Mouse (Mus musculus) skeletal muscle tissue, adult 2 months (tissue): Measurements from ENCODE around the gene Cdh23.

ENCODE experiments used
- DNase-seq: peaks from one replicate; pipeline ENCODE4 v3.0.0-alpha.2; 2012; ENCODE audit warnings: low read depth, low spot score

The Cdh23 gene

DNA sequence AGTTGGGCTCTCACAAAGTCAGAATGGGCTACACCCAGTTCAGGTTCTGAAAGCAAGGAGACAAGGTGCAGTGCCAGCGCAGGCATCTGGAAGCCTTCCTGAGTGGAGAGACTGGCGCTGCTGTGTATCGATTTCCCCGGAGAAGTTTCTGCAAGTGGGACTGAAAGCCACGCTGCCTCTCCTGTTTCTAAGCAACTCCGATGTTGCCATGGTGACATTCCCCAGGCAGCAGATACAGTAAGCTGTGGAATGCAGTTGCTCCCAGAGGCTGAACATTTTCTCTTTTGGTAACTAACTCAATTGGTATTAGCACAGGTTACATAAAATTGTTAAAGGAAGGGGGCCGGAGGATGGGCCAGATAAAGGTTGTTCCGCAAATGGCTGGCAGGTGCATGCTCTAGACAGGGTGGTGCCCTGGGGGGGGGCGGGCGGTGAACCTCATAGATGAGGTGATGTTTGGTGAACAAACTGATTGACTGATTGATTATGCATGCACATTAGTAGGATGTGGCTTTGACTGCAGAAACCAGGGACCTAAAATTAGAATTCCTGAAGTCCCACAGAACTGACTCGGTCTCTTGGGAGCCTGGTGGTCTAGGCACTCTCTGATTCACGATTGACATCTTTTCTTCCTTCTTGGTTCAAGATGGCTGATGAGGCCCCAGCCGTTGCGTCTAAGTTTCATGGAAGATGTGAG is 410.5 kb downstream of the Cdh23 start:
- peak; percentile 66 for DNase-seq

DNA sequence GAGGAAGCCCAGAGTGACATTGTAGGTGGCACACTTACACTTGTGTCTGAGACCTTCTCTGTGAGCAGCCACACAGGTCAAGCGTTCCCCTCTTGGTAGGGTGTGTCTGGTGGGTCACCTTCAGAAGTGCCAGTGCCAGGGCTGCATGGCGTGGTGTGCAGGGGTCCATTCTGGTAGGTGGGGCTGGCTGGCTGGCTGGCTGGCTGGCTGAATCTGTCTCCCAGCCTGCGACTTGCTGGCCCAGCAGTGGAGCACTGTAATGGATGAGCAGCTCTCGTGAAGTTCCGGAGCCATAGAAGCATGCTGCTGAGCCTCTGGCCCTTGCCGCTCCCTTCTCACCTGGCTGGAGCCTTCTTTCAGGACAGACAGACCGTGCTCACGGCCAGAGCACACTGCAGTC is 411.1 kb downstream of the Cdh23 start:
- DNase-seq, result no peak

DNA sequence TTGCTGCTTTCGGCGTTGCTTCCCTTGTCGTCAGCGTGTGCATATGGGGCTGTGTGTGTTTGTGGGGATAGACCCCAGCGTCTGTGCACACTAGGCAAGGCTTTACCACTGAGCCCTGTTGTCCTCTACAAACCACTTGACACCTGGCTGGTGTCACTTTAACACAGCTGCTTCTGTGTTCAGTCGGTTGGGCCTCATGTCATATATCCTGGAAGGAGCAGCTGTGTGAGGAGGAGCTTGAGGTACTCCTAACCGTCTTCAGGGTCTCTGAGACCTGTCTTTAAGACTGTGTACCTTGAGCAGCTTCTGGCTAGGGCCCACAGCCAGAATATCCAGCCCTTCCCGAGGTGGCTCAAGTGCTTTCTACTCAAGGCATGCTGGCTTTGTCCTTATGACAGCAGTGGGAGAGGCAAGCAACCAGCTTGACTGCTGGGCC is 411.6 kb downstream of the Cdh23 start:
- no peak for DNase-seq

DNA sequence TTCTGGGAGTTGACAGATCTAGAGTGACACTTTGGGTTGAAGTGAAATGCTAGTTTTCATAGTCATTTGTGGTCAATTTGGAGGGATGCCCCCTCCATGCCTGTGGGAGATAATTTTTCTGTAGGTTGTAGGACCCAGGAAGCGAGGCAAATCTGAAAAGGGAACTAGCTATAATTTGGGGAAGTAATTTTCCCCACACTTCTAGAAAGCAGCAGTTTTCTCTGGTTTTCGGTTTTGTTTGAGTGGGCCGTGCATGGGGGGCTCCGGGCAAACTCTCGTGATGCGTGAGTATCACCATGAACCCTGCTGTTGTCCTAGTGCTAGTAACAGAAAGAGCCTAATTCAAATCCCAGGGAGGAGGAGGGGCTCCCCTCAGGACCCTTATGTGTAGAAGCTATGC is 412.0 kb downstream of the Cdh23 start:
- DNase-seq, result no peak

DNA sequence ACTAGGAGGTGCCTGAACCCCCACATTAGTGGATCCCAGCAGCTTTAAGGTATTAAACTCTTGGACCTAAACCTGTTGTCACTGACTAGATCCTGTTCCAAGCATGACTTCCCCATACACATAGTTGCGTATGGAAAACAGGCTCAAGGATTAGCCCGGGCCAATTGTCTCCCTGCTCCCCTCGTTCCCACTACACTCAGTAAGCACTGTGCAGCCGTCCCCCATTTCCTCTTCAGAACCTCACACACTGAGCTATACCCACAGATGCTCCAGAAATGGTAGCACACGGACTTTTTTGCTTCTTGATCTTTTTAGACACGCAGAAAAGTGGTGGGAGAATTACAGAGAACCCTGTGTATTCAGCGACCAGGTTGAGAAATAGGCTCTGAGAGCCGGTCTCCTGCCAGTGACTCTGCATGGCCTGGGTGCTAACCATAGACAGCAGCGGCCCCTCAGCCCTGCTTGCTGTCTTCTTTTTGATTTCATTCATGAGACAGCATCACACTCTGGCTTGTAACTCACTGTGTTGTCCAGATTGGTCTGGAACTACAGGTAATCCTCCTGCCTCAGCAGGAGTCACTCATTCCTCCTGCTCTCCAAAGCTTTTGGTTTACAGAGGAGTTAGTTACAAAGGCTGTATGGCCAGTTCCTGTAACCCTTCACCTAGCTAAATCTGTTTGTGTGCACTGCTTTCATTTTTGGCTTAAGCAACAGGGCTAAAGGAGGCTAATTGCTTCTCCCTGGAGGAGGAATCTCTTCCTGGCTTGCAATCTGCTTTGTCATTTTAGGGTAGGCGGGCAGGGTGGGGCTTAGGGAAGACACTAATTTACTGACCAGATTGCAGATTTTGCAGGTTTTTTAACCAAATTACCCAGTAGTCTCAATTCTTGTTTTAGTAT is 413.9 kb downstream of the Cdh23 start:
- no peak for DNase-seq

DNA sequence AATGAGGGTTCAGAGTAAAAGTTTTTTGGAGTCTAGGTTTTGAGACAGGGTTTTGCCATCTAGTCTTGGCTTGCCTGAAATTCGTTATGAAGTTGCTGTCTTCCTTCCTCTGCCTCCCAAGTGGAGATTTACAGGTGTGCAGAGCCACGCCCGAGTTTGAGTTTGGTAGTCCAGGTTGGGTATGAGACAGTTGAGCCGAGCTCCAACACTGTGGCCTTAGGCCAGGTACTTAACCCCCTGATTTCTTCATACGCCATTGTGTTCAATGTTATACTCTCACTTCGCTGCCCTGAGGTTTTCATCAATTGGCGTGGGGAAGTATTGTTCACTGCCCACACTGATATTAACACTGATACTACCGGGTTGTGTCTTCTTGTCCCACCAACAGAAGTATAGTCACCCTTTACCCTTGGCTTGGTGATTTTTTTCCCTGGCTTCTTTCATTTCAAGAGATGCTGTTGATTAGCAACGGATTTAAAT is 414.7 kb downstream of the Cdh23 start:
- DNase-seq, result no peak

DNA sequence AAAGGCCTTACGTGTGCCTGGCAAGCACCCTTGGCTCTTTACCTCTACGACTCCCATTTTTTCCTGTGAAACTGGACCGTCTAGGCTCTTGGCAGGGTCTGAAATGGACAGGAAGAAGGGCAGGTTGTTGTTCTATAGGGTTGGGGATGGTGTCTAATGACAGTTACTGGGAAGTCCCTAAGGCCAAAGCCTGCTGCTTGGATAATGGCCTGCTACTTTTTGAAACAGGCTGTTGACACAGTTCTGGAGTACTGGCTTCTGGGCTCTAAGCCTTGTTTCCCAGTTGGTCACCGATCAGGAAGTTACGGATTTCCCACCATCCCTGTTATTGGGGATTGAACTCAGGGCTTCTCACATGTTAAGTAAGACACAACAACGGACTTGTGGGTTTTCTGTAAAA is 415.9 kb downstream of the Cdh23 start:
- no peak for DNase-seq

DNA sequence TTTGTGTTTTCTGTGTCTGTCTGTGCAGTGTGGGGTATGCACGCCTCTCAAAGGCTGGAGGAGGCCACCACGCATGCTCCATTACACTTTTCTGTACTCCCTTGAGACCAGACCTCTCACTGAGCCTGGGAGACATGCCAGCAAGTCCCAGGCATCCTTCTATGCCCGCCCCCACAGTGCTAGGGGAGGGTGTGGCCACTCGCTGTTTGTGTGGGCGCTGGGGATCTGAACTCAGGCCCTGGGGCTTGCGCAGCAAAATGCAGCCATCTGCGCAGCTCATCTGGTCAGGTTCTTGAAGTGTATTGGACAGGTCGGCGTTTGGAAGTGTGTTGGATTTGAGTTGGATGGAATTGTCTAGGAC is 416.4 kb downstream of the Cdh23 start:
- DNase-seq, result peak; percentile 69

DNA sequence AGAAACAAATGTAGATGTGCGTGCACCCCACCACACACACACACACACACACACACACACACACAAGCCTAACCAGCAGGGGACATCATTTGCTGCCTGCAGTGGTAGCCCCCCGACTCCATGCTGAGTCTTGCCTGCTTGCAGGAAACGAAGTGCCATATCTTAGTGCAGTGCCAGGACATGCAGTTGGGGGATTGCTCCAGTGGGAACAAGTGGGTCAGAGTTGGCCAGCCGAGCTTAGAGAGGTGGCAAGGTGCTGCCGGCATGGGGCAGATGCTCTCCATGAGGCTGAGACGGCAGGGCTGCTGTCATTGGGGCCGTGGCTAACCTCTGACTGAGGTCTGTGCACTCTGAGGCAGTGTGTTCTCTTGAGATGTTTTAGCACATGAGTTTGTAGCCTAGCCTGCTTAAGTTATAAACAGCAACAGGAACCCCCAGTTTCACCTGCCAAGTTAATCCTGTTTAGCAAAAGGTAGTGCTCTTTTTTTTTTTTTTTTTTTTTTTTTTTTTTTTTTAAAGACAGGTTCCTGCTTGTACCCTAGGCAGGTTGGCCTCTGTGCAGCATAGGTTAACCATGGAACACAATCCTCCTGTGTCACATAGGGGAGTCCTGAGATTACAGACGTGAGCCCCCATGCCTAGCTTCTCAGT is 416.9 kb downstream of the Cdh23 start:
- DNase-seq, result no peak

DNA sequence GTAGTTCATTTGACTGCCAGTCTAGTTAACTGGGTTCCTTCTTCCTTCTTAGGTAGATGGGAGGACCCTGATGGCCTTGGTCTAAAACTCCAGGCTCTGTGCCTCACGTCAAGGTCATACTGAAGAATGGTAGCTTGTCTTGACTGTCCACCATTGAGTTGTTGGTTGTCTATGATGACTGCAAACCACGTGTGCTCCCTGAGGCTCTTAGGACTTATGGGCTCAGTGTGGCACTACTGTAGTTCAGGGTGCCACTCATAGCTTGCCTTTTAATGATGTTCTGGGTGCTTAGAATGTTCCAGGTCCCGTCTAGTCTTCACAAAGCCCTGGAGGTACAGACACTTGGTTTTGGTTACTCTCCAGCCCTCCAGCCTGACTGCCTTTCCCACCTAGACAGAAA is 417.5 kb downstream of the Cdh23 start:
- DNase-seq, result no peak

DNA sequence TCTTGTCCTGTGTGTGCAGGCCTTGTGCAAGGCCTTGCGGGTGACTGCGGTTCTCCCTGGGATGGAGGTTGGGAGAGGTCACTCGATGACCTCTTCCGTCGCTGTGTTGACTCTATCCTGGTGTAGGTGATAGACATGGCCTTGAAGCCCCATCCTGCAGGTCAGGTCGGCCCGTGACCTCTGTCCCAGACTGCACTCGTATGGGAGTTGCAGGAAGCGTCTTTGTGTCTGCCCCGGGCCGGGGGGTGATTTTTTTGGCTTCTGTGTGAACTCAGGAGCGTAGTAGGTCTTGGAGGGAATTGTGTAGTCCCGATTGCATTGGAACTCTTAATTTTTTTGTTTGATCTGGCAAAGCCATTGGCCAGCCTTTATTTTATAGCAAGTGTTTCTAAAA is 418.3 kb downstream of the Cdh23 start:
- no peak for DNase-seq

DNA sequence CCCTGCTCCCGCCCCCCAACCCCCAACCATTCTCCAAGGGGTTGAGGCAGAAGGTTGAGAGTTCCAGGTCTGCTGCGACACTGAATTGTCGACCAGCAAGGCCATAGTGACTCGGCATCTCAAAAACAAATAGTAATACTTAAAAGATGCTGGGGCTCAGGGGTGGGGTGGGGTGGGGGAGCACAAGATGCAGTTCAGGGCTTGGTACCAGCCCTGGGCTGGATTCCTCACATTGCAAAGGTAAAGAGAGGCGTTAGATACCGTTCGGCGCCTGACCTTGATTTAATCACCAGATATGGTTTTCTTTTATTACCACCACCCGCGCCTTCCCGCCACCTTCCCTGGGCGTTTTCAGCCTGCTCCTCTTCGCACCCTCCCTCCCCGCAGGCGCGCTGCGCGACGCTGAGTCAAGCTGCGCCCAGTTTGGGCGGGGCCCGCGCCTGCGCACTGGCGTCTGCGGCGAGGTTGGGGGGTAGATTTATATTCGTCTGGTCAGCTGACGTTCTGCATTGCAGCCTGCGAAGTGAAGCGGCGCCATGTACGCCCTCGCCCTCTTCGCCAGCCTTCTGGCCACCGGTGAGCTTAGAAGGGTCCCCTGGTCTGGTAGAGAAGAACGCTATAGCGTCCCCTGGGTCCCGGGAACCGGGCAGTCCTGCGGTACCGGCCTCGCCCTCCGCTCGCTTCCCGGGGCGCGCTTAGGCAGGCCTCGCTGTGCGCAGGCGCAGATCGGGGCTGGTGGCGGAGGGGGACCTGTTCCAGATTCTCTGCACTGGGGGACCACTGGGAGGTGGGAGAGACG is 418.9 kb downstream of the Cdh23 start, which contains the start of gene Psap:
TSS of gene Psap (plus strand) at position 421 of the 799 bp plus-strand sequence.
- DNase-seq, result peak; percentile 95

DNA sequence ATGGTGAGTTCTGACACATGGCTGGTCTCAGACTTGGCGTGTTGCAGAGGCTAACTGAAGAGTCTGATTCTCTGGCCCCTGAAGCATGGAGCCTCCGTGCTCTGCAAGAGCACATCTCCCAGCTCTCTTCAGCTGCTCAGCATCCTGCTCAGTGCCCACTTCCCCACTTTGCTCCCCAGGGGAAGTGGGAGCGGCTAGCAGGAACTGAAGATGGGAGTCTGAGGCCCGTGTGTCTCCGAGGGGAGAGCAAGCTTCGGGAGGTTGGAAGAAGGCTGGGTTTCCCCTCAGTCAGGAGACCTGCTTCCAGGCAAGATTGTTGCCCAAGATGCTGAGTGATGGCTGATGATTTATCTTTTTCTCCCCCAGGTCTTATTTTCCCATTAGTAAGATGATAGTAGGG is 422.9 kb downstream of the Cdh23 start:
- no peak for DNase-seq

DNA sequence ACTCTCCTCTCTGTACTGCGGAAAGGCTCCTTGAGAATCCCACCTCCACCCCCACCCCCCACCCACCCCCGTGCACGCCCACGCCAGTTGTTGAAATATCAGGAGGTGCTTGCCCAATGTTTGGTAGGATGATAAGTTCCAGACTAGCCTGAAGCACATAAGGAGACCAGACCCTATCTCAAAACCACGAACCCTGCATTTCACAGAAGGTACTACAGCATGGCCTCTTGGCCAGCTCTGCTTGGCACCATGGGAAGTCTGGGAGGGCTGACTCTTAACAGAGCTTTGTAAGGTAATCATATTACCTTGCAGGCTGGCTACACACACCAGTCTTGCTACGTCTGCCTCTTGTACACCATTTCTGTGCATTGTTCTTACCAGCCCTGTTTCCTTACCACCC is 424.0 kb downstream of the Cdh23 start:
- DNase-seq, result no peak

DNA sequence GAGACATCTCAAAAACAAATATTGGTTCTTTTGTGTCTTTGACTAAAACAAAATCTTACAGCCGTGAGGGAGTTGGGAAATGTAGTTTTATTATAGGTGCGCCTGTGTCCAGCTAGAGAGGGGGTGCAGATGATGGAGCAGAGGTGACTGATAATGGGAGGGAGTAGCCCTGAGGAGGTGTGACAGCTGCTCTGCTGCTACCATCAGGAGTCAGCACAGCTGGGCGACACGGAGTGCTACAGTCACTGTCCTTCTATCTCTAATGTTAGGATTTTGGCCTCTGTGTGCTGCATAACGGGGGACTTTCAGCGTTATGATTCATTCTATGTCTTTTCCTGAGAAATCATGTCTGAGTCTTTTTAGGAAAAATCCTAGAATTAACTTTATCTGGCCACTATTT is 425.3 kb downstream of the Cdh23 start:
- no peak for DNase-seq

DNA sequence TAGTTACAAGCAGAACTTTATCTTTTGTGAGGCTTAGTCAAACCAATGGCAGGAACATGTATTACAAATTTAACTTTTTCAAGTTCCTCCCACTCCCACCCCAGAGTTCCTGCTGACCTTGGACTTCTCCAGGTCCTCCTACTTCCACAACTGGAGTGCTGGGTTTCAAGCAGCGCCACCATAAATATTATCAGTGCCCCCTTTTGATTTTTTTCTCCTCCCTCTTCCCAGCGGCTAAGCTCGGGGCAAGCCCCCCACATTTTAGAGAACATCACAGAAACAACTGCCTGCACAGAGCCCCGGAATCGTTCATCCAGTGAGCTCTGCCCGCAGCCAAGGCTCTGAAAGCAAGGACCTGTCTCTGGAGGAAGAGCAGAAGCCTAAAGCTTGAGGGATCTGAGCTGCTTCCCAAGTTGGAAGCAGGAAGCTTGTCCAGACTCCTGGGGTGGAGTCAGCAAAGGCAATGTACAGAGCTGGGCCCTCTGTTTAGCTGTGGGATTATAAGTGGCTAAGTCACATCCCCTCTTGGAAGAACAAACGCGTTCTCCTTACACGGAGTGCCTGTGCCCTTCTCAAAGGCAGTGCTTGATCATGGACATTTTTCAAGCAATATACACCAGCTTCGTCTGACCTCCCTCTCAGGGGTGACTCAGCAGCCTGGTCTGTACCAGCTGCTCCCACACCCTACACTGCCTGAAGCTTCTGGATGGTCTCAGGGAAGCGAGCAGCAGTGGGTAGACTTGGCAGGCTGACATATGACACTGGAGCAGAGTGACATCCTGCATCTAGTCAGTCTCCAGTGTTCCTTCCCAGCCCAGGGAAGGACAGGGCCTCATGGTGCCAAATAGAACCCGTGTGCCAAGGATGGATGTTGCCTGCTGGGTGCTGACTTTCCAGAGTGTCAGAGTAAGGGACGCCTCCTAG is 426.9 kb downstream of the Cdh23 start:
- DNase-seq, result peak; percentile 79

DNA sequence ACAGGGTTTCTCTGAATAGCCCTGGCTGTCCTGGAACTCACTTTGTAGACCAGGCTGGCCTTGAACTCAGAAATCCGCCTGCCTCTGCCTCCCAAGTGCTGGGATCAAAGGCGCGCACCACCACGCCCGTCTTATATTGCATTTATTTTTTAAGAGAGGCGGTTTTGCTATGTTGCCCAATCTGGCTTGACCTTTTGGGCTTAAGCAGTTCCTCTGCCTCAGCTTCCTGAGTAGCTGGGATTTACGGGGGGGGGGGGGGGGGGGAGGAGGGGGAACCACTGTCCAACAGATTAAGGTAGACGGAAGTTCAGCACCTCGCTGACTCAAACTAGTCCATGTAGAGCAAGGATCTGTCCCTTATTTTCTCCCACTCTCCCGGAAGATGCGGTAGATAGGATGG is 427.6 kb downstream of the Cdh23 start:
- no peak for DNase-seq

DNA sequence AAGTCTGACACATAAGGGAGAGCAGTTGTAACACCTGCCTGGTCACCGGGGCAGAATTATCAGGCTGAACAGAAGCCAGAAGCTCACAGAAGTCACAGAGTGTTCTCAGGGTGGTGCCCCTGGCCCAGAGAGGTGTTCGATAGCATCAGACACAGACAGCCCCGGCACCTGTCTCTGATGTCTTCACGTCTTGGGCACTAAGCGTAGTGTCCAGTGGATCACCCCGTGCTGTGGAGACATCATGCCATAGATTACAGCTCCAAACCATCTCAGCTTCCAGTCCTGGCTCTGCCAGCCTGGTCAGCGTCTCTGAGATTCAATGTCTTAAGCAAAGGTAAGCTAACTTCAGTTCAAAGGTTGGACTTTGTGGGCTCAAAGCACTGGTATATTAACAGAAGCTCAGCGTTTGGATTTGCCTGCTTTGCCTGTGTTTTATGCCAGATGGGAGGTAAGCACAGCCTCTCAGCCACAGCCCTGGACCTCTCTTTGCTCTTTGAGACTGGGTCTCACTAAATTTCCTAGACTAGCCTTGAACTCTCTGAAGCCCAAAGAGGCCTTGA is 429.4 kb downstream of the Cdh23 start:
- DNase-seq, result peak; percentile 60

DNA sequence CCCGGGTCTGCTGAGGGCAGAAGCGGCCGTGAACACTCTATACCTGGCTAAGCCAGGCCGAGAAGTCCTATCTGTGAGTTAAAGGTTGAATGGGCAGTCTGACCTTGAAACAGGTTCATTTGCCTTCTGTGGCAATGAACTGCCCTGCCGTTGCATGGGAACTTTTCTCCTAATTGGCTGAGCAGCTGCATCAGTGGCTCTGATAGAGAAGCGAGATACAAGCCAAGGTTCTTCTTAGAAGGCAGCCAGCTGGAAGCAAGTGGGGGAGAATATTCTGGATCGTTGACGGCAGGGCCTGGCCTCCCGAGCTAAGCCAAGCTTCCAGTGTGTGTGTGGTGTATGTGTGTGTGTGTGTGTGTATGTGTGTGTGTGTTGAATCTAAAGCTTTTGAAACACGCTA is 431.0 kb downstream of the Cdh23 start:
- peak; percentile 65 for DNase-seq

DNA sequence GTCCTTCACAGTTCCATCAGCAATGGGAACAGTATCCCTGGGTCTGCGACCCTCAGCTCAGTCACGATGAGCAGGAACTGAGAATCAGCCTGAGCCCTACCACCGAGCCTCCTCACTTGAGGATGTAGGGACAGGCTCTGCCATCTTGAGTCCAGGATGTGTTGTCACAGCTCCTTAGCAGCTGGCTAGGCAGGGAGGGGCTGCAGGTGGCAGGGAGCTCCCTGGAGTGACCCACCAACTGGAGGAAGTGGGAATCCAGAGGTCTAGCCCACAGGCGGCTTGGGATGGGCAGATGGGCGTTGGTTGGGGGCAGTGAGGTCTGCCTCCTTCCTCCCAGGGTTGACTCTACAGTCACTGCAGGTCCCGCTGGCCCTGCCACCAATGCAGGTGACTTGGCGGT is 432.9 kb downstream of the Cdh23 start:
- no peak for DNase-seq
